Mouse (Mus musculus) intestine, embryonic 16.5 days (tissue): ENCODE data around the gene Nid2. TPM values are rescaled to one million over a fixed set of nuclear protein-coding genes. Genes with fewer than 3 reads are reported as not detected.

ENCODE experiments used
- ATAC-seq: fragments of 200-750 bp; cut with Nextera tagmentation; 2 replicates; pipeline ENCODE4 v1.8.0; 2017; ENCODE audit warnings: moderate TSS enrichment, moderate library complexity
- H3K27ac ChIP-seq: fragments of 300-500 bp; sonication (generic); 2 replicates; pipeline ENCODE4 v1.5.1; 2014; ENCODE audit warnings: mild to moderate bottlenecking, low read length
- H3K27me3 ChIP-seq: fragments of 300-500 bp; sonication (generic); replicated peaks from 2 replicates; pipeline ENCODE4 v1.6.1; 2014; ENCODE audit warnings: low read length, control low read depth, mixed read lengths; ENCODE audit not compliant: control insufficient read depth, insufficient read depth
- H3K36me3 ChIP-seq: fragments of 300-500 bp; sonication (generic); 2 replicates; pipeline ENCODE4 v1.6.1; 2014; ENCODE audit warnings: low read length, control low read depth; ENCODE audit not compliant: control insufficient read depth, insufficient read depth
- H3K4me1 ChIP-seq: fragments of 300-500 bp; sonication (generic); 2 replicates; pipeline ENCODE4 v1.6.1; 2014; ENCODE audit warnings: low read length, control low read depth, mixed read lengths; ENCODE audit not compliant: control insufficient read depth, insufficient read depth
- H3K4me2 ChIP-seq: fragments of 300-500 bp; sonication (generic); 2 replicates; pipeline ENCODE4 v1.6.1; 2014; ENCODE audit warnings: low read depth, low read length, control low read depth
- H3K4me3 ChIP-seq: fragments of 300-500 bp; sonication (generic); 2 replicates; pipeline ENCODE4 v1.5.1; 2014; ENCODE audit warnings: mild to moderate bottlenecking, low read length
- H3K9ac ChIP-seq: fragments of 300-500 bp; sonication (generic); 2 replicates; pipeline ENCODE4 v1.6.1; 2014; ENCODE audit warnings: low read depth, low read length
- H3K9me3 ChIP-seq: fragments of 300-500 bp; sonication (generic); 2 replicates; pipeline ENCODE4 v1.6.1; 2016; ENCODE audit warnings: low read length, control low read depth; ENCODE audit not compliant: control insufficient read depth
- WGBS: fragments of 180-500 bp; shearing (Covaris S2); extraction: QIAGEN DNeasy Blood & Tissue Kit; methylation state at CpG from one replicate; pipeline ENCODE4 v1.1.7; 2014; 5-methylcytosine and 5-hydroxymethylcytosine counted together
- polyA plus RNA-seq: library from polyadenylated mRNA; unstranded; fragments of >200 nt; fragmentation: Nextera tagmentation; extraction: Ambion mirVana; gene quantifications from 2 replicates; pipeline ENCODE4 v1.2.1, GENCODE M21; 2015

The Nid2 gene
- polyA plus RNA-seq, 1 experiment from 2014 or later, result 63.8 TPM

DNA sequence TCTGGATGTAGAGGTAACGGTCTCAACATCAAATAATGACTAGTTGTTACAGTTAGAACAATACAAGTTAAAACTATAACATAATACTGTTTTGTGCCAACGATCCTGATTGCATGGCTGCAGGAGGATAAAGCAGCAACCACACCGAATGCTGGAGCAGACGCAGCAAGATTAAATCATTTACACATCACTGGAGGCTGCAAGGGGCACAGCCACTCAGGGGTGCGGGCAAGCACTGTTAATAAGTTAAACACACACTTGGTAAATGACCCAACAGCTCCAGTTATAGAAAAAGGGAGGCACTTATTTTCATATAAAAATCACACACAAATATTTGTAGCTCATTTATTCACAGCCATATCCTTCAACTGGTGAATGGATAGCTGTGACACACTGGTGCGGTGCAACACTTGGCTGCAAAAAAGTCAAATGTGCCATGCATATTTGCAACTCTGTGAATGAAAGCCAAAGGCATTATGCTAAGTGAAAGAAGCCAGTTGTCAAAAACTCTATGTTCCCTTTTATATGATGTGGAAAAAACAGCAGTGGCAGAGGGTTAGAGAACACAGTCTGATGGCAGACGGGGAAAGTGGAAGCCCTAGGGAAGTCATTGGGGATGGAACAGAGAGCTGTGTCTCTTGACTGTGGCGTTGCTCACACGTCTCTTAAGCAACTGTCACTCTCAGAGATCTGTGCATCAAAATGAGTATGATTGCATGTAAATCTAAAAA lies 11.5 kb upstream of the Nid2 start:
- no peak for ATAC-seq
- H3K27me3 ChIP-seq, result no peaks in the 10 kb centered on the region
- 72% methylated on average over 9 of the region's 9 CpGs for WGBS

DNA sequence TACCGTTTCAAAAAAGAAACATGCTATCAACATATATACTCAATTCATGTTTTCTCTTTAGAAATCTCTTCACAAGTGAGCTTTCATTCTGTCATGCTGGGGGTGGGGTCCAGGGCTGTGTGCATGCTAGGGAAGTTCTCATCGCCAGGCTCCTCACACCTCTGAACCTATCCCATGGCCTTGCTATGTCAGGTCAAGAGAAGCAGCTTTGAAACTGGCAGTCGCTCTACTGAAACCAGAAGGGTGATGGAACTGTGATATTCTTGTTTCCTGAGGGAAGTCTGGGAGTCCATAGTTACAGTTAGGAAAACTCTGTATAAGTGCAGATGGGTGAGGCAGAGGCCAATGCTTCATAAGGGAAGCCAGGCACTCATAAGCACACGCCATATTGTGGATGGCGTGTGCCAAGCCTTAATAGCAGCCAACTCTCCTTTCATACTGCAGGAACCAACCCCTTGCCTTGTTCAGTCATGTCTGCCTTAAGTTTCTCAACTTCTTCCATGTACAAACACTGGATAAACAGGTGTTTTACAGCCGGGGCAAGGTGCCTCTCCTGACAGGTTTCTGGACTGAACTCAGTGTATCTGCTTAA lies 10.8 kb upstream of the Nid2 start:
- Histone ChIP-seq H3K4me2 (no peak overlapping the region), H3K4me1 (0 out of 2 replicates have a peak, but pooled peaks cover 5% of the 10 kb centered on the region), H3K9ac (no peak overlapping the region), H3K27ac (no peak overlapping the region), H3K4me3 (no peak overlapping the region), H3K27me3 (no peaks in the 10 kb centered on the region), H3K9me3 (no peaks in the 10 kb centered on the region), H3K36me3 (no peaks in the 10 kb centered on the region)
- no peak for ATAC-seq
- 74% methylated on average over 6 of the region's 6 CpGs for WGBS

More for the DNA sequence above, 11.5 kb upstream of the Nid2 start:
- Histone ChIP-seq H3K9ac (no peak overlapping the region), H3K4me1 (0 out of 2 replicates have a peak, but pooled peaks cover 5% of the 10 kb centered on the region), H3K9me3 (no peaks in the 10 kb centered on the region), H3K36me3 (no peaks in the 10 kb centered on the region), H3K4me2 (no peak overlapping the region), H3K4me3 (no peak overlapping the region), H3K27ac (no peak overlapping the region)

DNA sequence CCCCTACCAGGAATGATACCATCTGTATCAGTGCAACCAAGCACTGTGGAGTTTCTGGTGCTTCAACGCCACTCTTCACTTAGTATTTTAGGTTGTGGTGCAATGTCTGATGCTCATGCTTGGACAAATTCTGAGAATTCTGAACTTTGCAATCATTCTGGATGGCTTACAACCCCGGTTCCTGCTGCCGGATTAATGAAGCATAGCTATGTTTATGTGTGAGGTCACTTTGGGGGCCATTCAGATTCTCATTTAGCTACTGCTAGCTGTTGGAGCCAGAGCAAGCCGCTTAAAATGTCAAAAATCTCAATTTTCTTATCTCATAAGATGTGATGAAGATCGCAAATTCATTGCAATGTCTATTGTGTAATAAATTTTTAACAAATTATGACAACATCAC lies 6.2 kb upstream of the Nid2 start:
- Histone ChIP-seq H3K9ac (no peak overlapping the region), H3K4me3 (no peak overlapping the region), H3K9me3 (no peaks in the 10 kb centered on the region), H3K4me2 (no peak overlapping the region), H3K36me3 (no peaks in the 10 kb centered on the region), H3K27ac (no peak overlapping the region), H3K4me1 (peaks cover 4% of the 10 kb centered on the region; the same call in 1 of the 2 replicates), H3K27me3 (no peaks in the 10 kb centered on the region)
- no peak for ATAC-seq
- WGBS, result 74% methylated on average over 5 of the region's 5 CpGs

DNA sequence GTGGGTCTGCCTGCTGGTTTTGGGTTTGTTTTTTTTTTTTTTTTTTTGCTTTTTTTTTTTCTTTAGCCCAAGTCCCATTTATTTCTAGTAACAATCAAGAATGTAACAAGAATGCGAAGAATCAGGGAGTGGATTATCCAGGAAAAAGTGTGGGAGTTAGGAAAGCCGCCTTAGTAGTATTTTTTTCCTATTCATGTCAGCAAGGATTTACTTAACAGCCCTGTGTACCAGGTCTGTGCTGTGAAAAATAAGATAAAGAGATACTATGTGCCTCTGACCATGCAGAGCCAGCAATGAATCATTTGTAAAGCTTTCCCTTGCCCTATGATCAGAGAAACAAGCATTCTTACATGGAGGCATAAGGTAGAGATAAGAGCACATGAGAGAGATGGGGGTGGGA lies 4.8 kb upstream of the Nid2 start:
- Histone ChIP-seq H3K4me3 (no peak overlapping the region), H3K27ac (no peak overlapping the region), H3K9ac (no peak overlapping the region), H3K9me3 (no peaks in the 10 kb centered on the region), H3K36me3 (no peaks in the 10 kb centered on the region), H3K4me1 (peaks cover 12% of the 10 kb centered on the region), H3K27me3 (no peaks in the 10 kb centered on the region), H3K4me2 (no peak overlapping the region)
- 69% methylated on average over 2 of the region's 2 CpGs for WGBS
- no peak for ATAC-seq

DNA sequence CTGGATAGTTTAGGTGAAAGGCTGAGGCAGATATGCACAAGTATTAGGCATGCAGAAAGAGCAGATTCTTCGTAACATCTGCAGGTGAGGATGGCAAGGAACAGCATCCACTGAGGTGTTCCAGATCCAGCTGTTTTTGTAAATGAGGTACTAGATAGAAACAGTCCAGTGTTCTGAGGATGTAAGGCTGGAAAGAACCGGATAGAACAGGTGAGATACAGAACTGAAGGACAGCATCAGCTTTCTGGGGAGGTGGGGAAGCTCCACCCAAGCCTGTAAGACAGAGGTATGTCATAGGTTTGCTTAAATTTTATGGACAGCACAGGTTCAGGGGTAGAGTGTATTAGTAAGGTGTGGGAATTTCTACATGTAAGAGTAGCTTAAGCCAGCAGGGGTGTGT lies 4.3 kb upstream of the Nid2 start:
- Histone ChIP-seq H3K4me3 (no peak overlapping the region), H3K4me2 (no peak overlapping the region), H3K36me3 (no peaks in the 10 kb centered on the region), H3K4me1 (peaks cover 14% of the 10 kb centered on the region), H3K27me3 (0 out of 2 replicates have a peak, but pooled peaks cover 2% of the 10 kb centered on the region), H3K9ac (no peak overlapping the region), H3K27ac (no peak overlapping the region), H3K9me3 (no peaks in the 10 kb centered on the region)
- no peak for ATAC-seq
- 80% methylated on average over 2 of the region's 2 CpGs for WGBS

DNA sequence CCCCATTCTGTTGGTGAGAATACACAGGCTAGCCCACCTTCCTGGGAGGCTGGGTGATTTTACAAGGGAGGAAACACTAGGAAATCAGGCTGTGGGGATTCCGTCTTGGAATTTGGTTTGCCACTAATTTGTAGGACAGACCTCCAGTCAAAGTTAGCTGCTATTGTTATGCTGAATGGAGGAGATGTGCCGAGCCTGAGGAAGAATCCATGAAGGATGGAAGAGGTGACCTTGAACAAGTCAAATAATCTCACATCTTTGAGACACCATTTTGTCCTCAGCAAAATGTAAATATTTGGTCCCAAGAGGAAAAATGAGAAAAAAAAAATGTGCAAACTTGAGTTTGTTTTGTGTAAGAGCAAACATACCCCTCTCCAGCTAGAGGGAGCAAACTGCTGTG lies 1.3 kb upstream of the Nid2 start:
- Histone ChIP-seq H3K4me2 (no peak overlapping the region), H3K9me3 (no peaks in the 10 kb centered on the region), H3K4me1 (peaks cover 24% of the 10 kb centered on the region), H3K36me3 (no peaks in the 10 kb centered on the region), H3K4me3 (no peak overlapping the region), H3K9ac (no peak overlapping the region), H3K27ac (0 out of 2 replicates have a peak overlapping the region, but pooled peaks have one; percentile 6), H3K27me3 (0 out of 2 replicates have a peak, but pooled peaks cover 2% of the 10 kb centered on the region)
- ATAC-seq, result no peak
- WGBS, result 67% methylated on average over 2 of the region's 2 CpGs

DNA sequence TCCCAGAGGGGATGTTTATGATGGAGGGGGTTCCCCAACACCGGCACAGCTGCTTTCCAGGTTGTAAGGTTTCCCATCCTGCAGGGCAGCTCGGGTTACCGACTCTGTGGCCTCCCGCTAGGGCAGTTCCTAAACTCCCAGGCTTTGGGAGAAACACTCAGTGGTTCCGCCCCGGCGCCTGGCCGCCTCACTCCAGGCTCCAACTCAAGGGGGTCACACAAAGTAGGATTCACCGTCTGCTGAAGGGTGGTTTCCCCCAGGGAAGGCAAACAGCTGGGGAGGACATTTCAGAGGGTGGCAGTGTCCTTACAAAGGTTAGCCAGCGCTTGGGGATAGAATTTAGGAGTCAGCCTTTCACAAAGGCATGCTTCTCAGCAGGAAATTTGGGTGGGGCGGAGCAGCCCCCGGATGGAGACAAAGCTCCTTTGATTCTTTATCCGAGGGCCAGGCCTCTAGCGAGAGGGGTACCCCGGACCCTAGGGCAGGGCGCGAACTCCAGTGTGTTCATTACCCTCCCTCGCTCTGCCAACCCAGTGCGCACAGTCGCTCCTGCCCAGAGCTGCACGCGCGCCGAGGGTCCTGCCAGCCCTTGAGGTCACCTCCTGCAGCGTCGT lies 547 bp upstream of the Nid2 start:
- no peaks in the 10 kb centered on the region for H3K36me3 ChIP-seq
- peak; percentile 21 for ATAC-seq
- peak overlapping the region; percentile 68 for H3K4me3 ChIP-seq
- no peaks in the 10 kb centered on the region for H3K9me3 ChIP-seq
- H3K9ac ChIP-seq, result peak overlapping the region; percentile 58
- 0 out of 2 replicates have a peak, but pooled peaks cover 2% of the 10 kb centered on the region for H3K27me3 ChIP-seq
- WGBS, result 4% methylated on average over 26 of the region's 26 CpGs
- peak overlapping the region; percentile 94 for H3K4me2 ChIP-seq
- peak overlapping the region; percentile 58 for H3K27ac ChIP-seq
- H3K4me1 ChIP-seq, result peaks cover 24% of the 10 kb centered on the region

DNA sequence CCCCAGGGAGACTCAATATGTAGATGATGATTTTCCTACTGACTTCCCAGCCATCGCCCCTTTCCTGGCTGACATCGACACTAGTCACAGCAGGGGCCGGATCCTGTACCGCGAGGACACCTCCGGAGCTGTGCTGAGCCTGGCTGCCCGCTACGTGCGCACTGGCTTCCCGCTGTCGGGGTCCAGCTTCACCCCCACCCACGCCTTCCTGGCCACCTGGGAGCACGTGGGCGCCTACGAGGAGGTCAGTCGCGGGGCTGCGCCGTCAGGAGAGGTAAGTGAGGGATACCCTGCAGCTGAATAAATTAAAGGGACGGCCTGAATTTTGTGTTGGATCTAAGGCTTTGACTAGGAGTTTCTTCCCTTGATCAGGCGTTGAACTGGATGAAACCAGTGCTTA lies 1.2 kb downstream of the Nid2 start:
- Histone ChIP-seq H3K27ac (no peak overlapping the region), H3K27me3 (0 out of 2 replicates have a peak, but pooled peaks cover 2% of the 10 kb centered on the region), H3K9me3 (no peaks in the 10 kb centered on the region), H3K4me3 (peak overlapping the region; percentile 68), H3K4me1 (peaks cover 24% of the 10 kb centered on the region), H3K9ac (peak overlapping the region; percentile 72), H3K36me3 (no peaks in the 10 kb centered on the region), H3K4me2 (peak overlapping the region; percentile 94)
- no peak for ATAC-seq
- WGBS, result 8% methylated on average over 21 of the region's 21 CpGs
